Comparison of ENCODE assay signal across 18 mouse cellular contexts in genomic region chr5:134763326-134763725, GRCm38 (mm10). TPM values are rescaled to one million over a fixed set of nuclear protein-coding genes. Genes with fewer than 3 reads are reported as not detected.
DNase-seq lines count a peak whose midpoint lies in the region; ATAC-seq lines count a peak whose summit lies in the region.
"Had no signal": no experiment of that assay in that cellular context is flagged by ENCODE, and none has a peak within 500 bp of the region (broad histone marks: within the 10 kb centered on the region; RNA-seq: fewer than 3 reads in every experiment).

No protein-coding gene starts in this region.

- DNase-seq in lung, postnatal 25 days (ENCODE audit: low spot score) = no peak
- DNase-seq in fibroblast of lung, adult 2 months (ENCODE audit: low read depth) = peak; percentile 82
- DNase-seq in heart, adult 9 months (ENCODE audit: low spot score in 2 of 2) = peak; percentile 68 to 74
- DNase-seq in heart, postnatal 4 days = peak; percentile 56
- no peak for DNase-seq in embryo, embryonic 10 days (ENCODE audit: low spot score)
- no peak for DNase-seq in cerebellum, postnatal 25 days
- DNase-seq: cerebellum, adult 9-11 months; forebrain, postnatal 0 days; kidney, adult 11 months; right cerebral cortex, adult 18-20 months; spleen, adult 18-20 months had no signal

- H3K9ac ChIP-seq in lung, embryonic 16.5 days (ENCODE audit: low read length) = no peak overlapping the region
- H3K9ac ChIP-seq: forebrain, postnatal 0 days; limb, embryonic 13.5 days; liver, embryonic 15.5 days; midbrain, embryonic 13.5 days; stomach, embryonic 15.5 days had no signal

- H3K4me1 ChIP-seq in lung, embryonic 16.5 days (replicated peaks; ENCODE audit: control insufficient read depth, insufficient read depth, low read length) = no peaks in the 10 kb centered on the region
- H3K4me1 ChIP-seq: liver, embryonic 15.5 days; midbrain, embryonic 13.5 days; stomach, embryonic 15.5 days had no signal

- 72% methylated on average over 9 of the region's 9 CpGs for WGBS in lung, embryonic 16.5 days

- peak; percentile 19; the same call in 1 of the 2 replicates for ATAC-seq in lung, embryonic 16.5 days (ENCODE audit: low read depth)
- ATAC-seq: forebrain, postnatal 0 days; hindbrain, embryonic 16.5 days; midbrain, embryonic 13.5 days had no signal

- no peak overlapping the region for H3K4me2 ChIP-seq in lung, embryonic 16.5 days (ENCODE audit: low read depth, low read length)
- H3K4me2 ChIP-seq: limb, embryonic 13.5 days; liver, embryonic 15.5 days; midbrain, embryonic 13.5 days; stomach, embryonic 15.5 days had no signal

- H3K36me3 ChIP-seq in lung, embryonic 16.5 days (ENCODE audit: control insufficient read depth, insufficient read depth, low read length) = no peaks in the 10 kb centered on the region
- H3K36me3 ChIP-seq: limb, embryonic 13.5 days; liver, embryonic 15.5 days; midbrain, embryonic 13.5 days; stomach, embryonic 15.5 days had no signal

- H3K4me3 ChIP-seq in lung, embryonic 16.5 days (ENCODE audit: low read length) = no peak overlapping the region
- H3K4me3 ChIP-seq: limb, embryonic 13.5 days; liver, embryonic 15.5 days; midbrain, embryonic 13.5 days; stomach, embryonic 15.5 days had no signal

- H3K27ac ChIP-seq in lung, embryonic 16.5 days (ENCODE audit: low read length) = no peak overlapping the region
- H3K27ac ChIP-seq: liver, embryonic 15.5 days; midbrain, embryonic 13.5 days; stomach, embryonic 15.5 days had no signal

- H3K27me3 ChIP-seq in lung, embryonic 16.5 days (ENCODE audit: control insufficient read depth, insufficient read depth, low read depth, low read length) = no peaks in the 10 kb centered on the region
- H3K27me3 ChIP-seq: limb, embryonic 13.5 days; liver, embryonic 15.5 days; midbrain, embryonic 13.5 days; stomach, embryonic 15.5 days had no signal

- no peaks in the 10 kb centered on the region for H3K9me3 ChIP-seq in lung, embryonic 16.5 days (ENCODE audit: control insufficient read depth, low read length)
- H3K9me3 ChIP-seq: limb, embryonic 13.5 days; liver, embryonic 15.5 days; midbrain, embryonic 13.5 days; stomach, embryonic 15.5 days had no signal

RNA-seq across cellular contexts. Expression of gene Eln, which starts 16.2 kb away (rescaled TPM):
- 570 and 624 TPM in 2 replicates for polyA plus RNA-seq in lung, embryonic 16.5 days (2015; fragmentation: Nextera tagmentation; extraction: Ambion mirVana)
- total RNA-seq in heart, postnatal 4 days (2021) = 1,000 to 10,000 TPM in 1 of 2 experiments, 100 to 1,000 TPM in 1; 932 to 1,129 TPM
- total RNA-seq: CH12.LX had no signal

Comparison
In these comparisons a context has a peak if more than half of its experiments do, and no peak if none do; other contexts are left out.
1. DNase-seq: peak in fibroblast of lung, adult 2 months (single experiment), heart, adult 9 months (2 of 2) and heart, postnatal 4 days (single experiment); none in lung, postnatal 25 days (single experiment), embryo, embryonic 10 days (single experiment) and cerebellum, postnatal 25 days (0 of 2).